ENCODE assay signal across 9 mouse cellular contexts in the genomic region with DNA sequence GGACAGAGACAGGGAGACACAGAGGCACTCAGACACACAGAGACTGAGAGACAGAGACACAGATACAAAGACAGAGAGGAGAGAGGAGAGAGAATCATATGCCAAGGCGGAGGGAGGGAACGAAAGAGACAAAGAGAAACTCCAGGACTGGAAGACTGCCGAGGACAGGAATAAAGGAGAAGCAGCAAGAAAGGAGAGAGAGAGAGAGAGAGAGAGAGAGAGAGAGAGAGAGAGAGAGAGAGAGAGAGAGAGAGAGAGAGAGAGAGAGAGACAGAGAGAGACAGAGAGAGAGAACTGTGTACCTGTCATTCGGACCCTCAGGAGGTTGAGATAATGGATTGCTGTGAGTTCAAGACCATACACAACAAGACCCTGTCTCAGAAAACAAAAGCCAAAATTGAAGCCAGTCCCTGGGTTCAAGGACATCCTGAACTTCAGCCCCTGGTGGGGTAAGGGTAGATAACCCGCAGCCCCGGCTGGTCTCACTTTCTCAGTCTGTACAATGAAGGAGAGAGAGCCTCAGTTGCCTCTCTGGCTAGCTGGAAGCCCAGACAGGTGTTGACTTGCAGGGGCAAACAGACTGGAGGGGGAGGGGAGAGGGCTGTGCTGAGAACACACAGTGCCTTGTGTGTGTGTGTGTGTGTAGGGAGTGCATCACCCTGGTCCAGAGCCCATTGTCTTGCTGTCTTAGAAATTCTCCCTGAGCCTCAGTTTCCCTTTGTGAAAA. TPM values are rescaled to one million over a fixed set of nuclear protein-coding genes. Genes with fewer than 3 reads are reported as not detected.
DNase-seq lines count a peak whose midpoint lies in the region; ATAC-seq and TF ChIP-seq lines count a peak whose summit lies in the region.
"Had no signal": no experiment of that assay in that cellular context is flagged by ENCODE, and none has a peak within 500 bp of the region (broad histone marks: within the 10 kb centered on the region; RNA-seq: fewer than 3 reads in every experiment).

No protein-coding gene starts in this region.

- peak overlapping the region; percentile 94 for H3K4me2 ChIP-seq in kidney, embryonic 15.5 days
- peak overlapping the region; percentile 99 for H3K4me2 ChIP-seq in hindbrain, embryonic 12.5 days (replicated peaks)
- H3K4me2 ChIP-seq in midbrain, embryonic 14.5 days (ENCODE audit: low read length) = peak overlapping the region; percentile 95

- H3K9ac ChIP-seq in kidney, embryonic 15.5 days = peak overlapping the region; percentile 95
- H3K9ac ChIP-seq in hindbrain, embryonic 12.5 days = peak overlapping the region; percentile 96
- H3K9ac ChIP-seq in midbrain, embryonic 14.5 days (replicated peaks; ENCODE audit: low read length) = peak overlapping the region; percentile 90

- WGBS in kidney, embryonic 15.5 days = 19% methylated on average over 6 of the region's 6 CpGs
- WGBS in hindbrain, embryonic 12.5 days = 22% methylated on average over 6 of the region's 6 CpGs
- 23% methylated on average over 6 of the region's 6 CpGs for WGBS in midbrain, embryonic 14.5 days

- DNase-seq in kidney, postnatal 14 days = no peak
- peak; percentile 19 for DNase-seq in midbrain, embryonic 14.5 days
- DNase-seq in urinary bladder, postnatal 25 days (ENCODE audit: low spot score) = no peak
- DNase-seq in cerebellum, postnatal 4 days (ENCODE audit: low spot score in 2 of 2) = no peak
- DNase-seq in adrenal gland, postnatal 4 days (ENCODE audit: low spot score in 2 of 2) = no peak

- ATAC-seq in kidney, embryonic 15.5 days (replicated peaks; ENCODE audit: low FRiP score) = no peak
- ATAC-seq in hindbrain, embryonic 12.5 days (ENCODE audit: low FRiP score) = no peak; the same call in 1 of the 2 replicates
- peak; percentile 16; the same call in 1 of the 2 replicates for ATAC-seq in midbrain, embryonic 14.5 days (ENCODE audit: low FRiP score, low TSS enrichment)

- H3K4me1 ChIP-seq in kidney, embryonic 15.5 days = peaks cover 36% of the 10 kb centered on the region
- peaks cover 15% of the 10 kb centered on the region for H3K4me1 ChIP-seq in bone marrow macrophage, adult 2 months (ENCODE audit: control insufficient read depth, insufficient read depth, low read length)
- H3K4me1 ChIP-seq in hindbrain, embryonic 12.5 days = peaks cover 25% of the 10 kb centered on the region
- peaks cover 11% of the 10 kb centered on the region for H3K4me1 ChIP-seq in midbrain, embryonic 14.5 days (ENCODE audit: control insufficient read depth, insufficient read depth, low read length)

- H3K4me3 ChIP-seq in kidney, embryonic 15.5 days (replicated peaks) = peak overlapping the region; percentile 84
- H3K4me3 ChIP-seq in bone marrow macrophage, adult 2 months (ENCODE audit: insufficient read depth, low read length) = peak overlapping the region; percentile 72
- peak overlapping the region; percentile 95 for H3K4me3 ChIP-seq in hindbrain, embryonic 12.5 days
- H3K4me3 ChIP-seq in midbrain, embryonic 14.5 days (replicated peaks; ENCODE audit: low read depth, low read length) = peak overlapping the region; percentile 90

- H3K27me3 ChIP-seq in kidney, embryonic 15.5 days = no peaks in the 10 kb centered on the region
- H3K27me3 ChIP-seq in hindbrain, embryonic 12.5 days = peaks cover 6% of the 10 kb centered on the region
- no peaks in the 10 kb centered on the region for H3K27me3 ChIP-seq in midbrain, embryonic 14.5 days (ENCODE audit: control insufficient read depth, insufficient read depth, low read length)

- TF ChIP-seq POLR2A in bone marrow macrophage, adult 2 months (IDR thresholded peaks at IDR 0.05; ENCODE audit: borderline replicate concordance, low read depth, low read length) = no peak

- peak overlapping the region; percentile 83 for H3K27ac ChIP-seq in kidney, embryonic 15.5 days
- peak overlapping the region; percentile 24; the same call in 1 of the 2 replicates for H3K27ac ChIP-seq in bone marrow macrophage, adult 2 months (ENCODE audit: insufficient read depth, low read depth, low read length)
- peak overlapping the region; percentile 86 for H3K27ac ChIP-seq in hindbrain, embryonic 12.5 days
- H3K27ac ChIP-seq in midbrain, embryonic 14.5 days (replicated peaks; ENCODE audit: low read depth, low read length) = peak overlapping the region; percentile 79

- TF ChIP-seq CTCF in bone marrow macrophage, adult 2 months (IDR thresholded peaks at IDR 0.05; ENCODE audit: low read depth, low read length) = no peak

- H3K9me3 ChIP-seq in kidney, embryonic 15.5 days (replicated peaks) = no peaks in the 10 kb centered on the region
- H3K9me3 ChIP-seq in hindbrain, embryonic 12.5 days (replicated peaks) = no peaks in the 10 kb centered on the region
- H3K9me3 ChIP-seq in midbrain, embryonic 14.5 days (ENCODE audit: control insufficient read depth, low read length) = no peaks in the 10 kb centered on the region

- H3K36me3 ChIP-seq in kidney, embryonic 15.5 days = no peaks in the 10 kb centered on the region
- peaks cover 7% of the 10 kb centered on the region for H3K36me3 ChIP-seq in hindbrain, embryonic 12.5 days
- peaks cover 12% of the 10 kb centered on the region; the same call in 1 of the 2 replicates for H3K36me3 ChIP-seq in midbrain, embryonic 14.5 days (ENCODE audit: control insufficient read depth, insufficient read depth, low read length)

RNA-seq across cellular contexts. Expression of a gene that starts 0.7 kb away (rescaled TPM):
- 6.6 and 9.4 TPM in 2 replicates for polyA plus RNA-seq in kidney, embryonic 15.5 days (2015; fragmentation: Nextera tagmentation; extraction: Ambion mirVana)
- polyA plus RNA-seq in bone marrow macrophage, adult 2 months (2012; ENCODE audit: insufficient read depth, insufficient read length, missing spikeins) = 21.3 and 21.4 TPM in 2 replicates
- 20.0 and 21.6 TPM in 2 replicates for polyA plus RNA-seq in hindbrain, embryonic 12.5 days (2016; fragmentation: Nextera tagmentation; extraction: Ambion mirVana)
- polyA plus RNA-seq in midbrain, embryonic 14.5 days (2014; fragmentation: Nextera tagmentation; extraction: Ambion mirVana) = 18.8 and 20.3 TPM in 2 replicates
- 10 to 100 TPM; 47.7 to 51.6 TPM for total RNA-seq in adrenal gland, postnatal 4 days (2021)

RNA-seq across cellular contexts. Expression of a gene that starts 3.8 kb away (rescaled TPM):
- polyA plus RNA-seq in kidney, embryonic 15.5 days (2015; fragmentation: Nextera tagmentation; extraction: Ambion mirVana) = 3.0 TPM in 2 replicates
- polyA plus RNA-seq in bone marrow macrophage, adult 2 months (2012; ENCODE audit: insufficient read depth, insufficient read length, missing spikeins) = not detected in 2 replicates
- 1.0 and 1.5 TPM in 2 replicates for polyA plus RNA-seq in hindbrain, embryonic 12.5 days (2016; fragmentation: Nextera tagmentation; extraction: Ambion mirVana)
- 0.12 and 0.29 TPM in 2 replicates for polyA plus RNA-seq in midbrain, embryonic 14.5 days (2014; fragmentation: Nextera tagmentation; extraction: Ambion mirVana)
- total RNA-seq in adrenal gland, postnatal 4 days (2021) = 10 to 100 TPM; 26.7 to 28.7 TPM
- total RNA-seq: neutrophil, adult 5-6 weeks had no signal

RNA-seq across cellular contexts. Expression of a gene that starts 48.9 kb away (rescaled TPM):
- polyA plus RNA-seq in kidney, embryonic 15.5 days (2015; fragmentation: Nextera tagmentation; extraction: Ambion mirVana) = 2.3 and 2.6 TPM in 2 replicates
- 9.7 and 11.0 TPM in 2 replicates for polyA plus RNA-seq in bone marrow macrophage, adult 2 months (2012; ENCODE audit: insufficient read depth, insufficient read length, missing spikeins)
- 4.6 and 4.8 TPM in 2 replicates for polyA plus RNA-seq in hindbrain, embryonic 12.5 days (2016; fragmentation: Nextera tagmentation; extraction: Ambion mirVana)
- polyA plus RNA-seq in midbrain, embryonic 14.5 days (2014; fragmentation: Nextera tagmentation; extraction: Ambion mirVana) = 2.5 and 6.1 TPM in 2 replicates
- 1 to 10 TPM; 7.7 to 8.1 TPM for total RNA-seq in adrenal gland, postnatal 4 days (2021)

RNA-seq across cellular contexts. Expression of a gene that starts 48.9 kb away (rescaled TPM):
- polyA plus RNA-seq in kidney, embryonic 15.5 days (2015; fragmentation: Nextera tagmentation; extraction: Ambion mirVana) = 76.2 and 81.2 TPM in 2 replicates
- 51.4 and 57.0 TPM in 2 replicates for polyA plus RNA-seq in bone marrow macrophage, adult 2 months (2012; ENCODE audit: insufficient read depth, insufficient read length, missing spikeins)
- polyA plus RNA-seq in hindbrain, embryonic 12.5 days (2016; fragmentation: Nextera tagmentation; extraction: Ambion mirVana) = 41.7 and 48.1 TPM in 2 replicates
- polyA plus RNA-seq in midbrain, embryonic 14.5 days (2014; fragmentation: Nextera tagmentation; extraction: Ambion mirVana) = 30.1 and 36.6 TPM in 2 replicates
- 10 to 100 TPM; 67.0 to 76.7 TPM for total RNA-seq in adrenal gland, postnatal 4 days (2021)

RNA-seq across cellular contexts. Expression of a gene that starts 54.7 kb away (rescaled TPM):
- 22.6 and 58.1 TPM in 2 replicates for polyA plus RNA-seq in kidney, embryonic 15.5 days (2015; fragmentation: Nextera tagmentation; extraction: Ambion mirVana)
- polyA plus RNA-seq in bone marrow macrophage, adult 2 months (2012; ENCODE audit: insufficient read depth, insufficient read length, missing spikeins) = 0.65 TPM in 1 of 2 replicates, not detected in the other
- 0.23 and 0.34 TPM in 2 replicates for polyA plus RNA-seq in hindbrain, embryonic 12.5 days (2016; fragmentation: Nextera tagmentation; extraction: Ambion mirVana)
- 0.35 TPM in 1 of 2 replicates, not detected in the other for polyA plus RNA-seq in midbrain, embryonic 14.5 days (2014; fragmentation: Nextera tagmentation; extraction: Ambion mirVana)
- total RNA-seq in adrenal gland, postnatal 4 days (2021) = 100 to 1,000 TPM; 103 to 234 TPM
- total RNA-seq: neutrophil, adult 5-6 weeks had no signal

Comparison
In these comparisons a context has a peak if more than half of its experiments do, and no peak if none do; other contexts are left out.
1. H3K27ac ChIP-seq: peak in every context shown above with its lines; median percentile 86 in hindbrain, embryonic 12.5 days; 83 in kidney, embryonic 15.5 days; 79 in midbrain, embryonic 14.5 days; 24 in bone marrow macrophage, adult 2 months.